26 mouse cellular contexts compared by ENCODE assay signal in the genomic region with DNA sequence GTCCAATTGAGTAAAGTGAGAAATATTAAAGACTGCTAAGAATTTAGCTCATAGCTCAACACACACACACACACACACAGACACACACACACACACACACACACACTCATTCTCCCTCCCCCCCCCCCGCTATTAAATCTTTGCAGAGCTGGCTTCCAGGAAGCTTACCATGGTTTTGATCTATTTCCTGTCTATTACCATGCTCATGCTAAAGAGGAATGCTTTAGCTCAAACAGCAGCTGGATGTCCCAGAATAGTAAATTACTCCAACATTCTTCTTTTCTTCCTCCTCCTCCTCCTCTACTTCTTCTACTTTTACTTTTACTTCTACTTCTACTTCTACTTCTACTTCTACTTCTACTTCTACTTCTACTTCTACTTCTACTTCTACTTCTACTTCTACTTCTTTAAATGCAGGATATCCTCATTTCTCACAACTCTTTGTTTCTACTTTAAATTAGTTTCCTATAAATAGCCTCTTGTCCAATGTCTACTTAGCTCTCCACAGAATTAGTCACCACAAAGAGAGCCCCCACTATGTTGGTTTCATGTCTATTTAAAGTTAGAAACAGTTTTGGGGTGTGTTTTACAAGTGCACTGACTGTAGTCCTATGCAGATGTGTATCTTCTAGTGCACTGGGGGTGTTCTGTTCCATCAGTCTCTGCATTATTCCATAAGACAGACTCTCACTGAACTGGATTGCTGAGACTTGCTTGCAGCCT.
DNase-seq lines count a peak whose midpoint lies in the region; ATAC-seq and TF ChIP-seq lines count a peak whose summit lies in the region.
"Had no signal": no experiment of that assay in that cellular context is flagged by ENCODE, and none has a peak within 500 bp of the region (broad histone marks: within the 10 kb centered on the region; RNA-seq: fewer than 3 reads in every experiment).

No protein-coding gene starts in this region.

- no peaks in the 10 kb centered on the region for H3K4me1 ChIP-seq in heart, adult 2 months (ENCODE audit: control insufficient read depth, insufficient read depth, low read length)
- H3K4me1 ChIP-seq: forebrain, embryonic 13.5 days; heart, embryonic 15.5 days; hindbrain, embryonic 15.5 days; intestine, embryonic 15.5 days; midbrain, embryonic 10.5 days; neural tube, embryonic 15.5 days had no signal

- intact Hi-C loops in heart, adult 2 months (cut with DNase I): no loop called here

- H3K27me3 ChIP-seq in heart, adult 2 months (ENCODE audit: control insufficient read depth, insufficient read depth, low read length): no peaks in the 10 kb centered on the region
- H3K27me3 ChIP-seq: forebrain, embryonic 13.5 days; heart, embryonic 15.5 days; hindbrain, embryonic 15.5 days; intestine, embryonic 15.5 days; neural tube, embryonic 15.5 days; Patski had no signal

- no peak overlapping the region for H3K9ac ChIP-seq in heart, adult 2 months (ENCODE audit: low read depth, low read length)
- H3K9ac ChIP-seq: forebrain, embryonic 13.5 days; heart, embryonic 15.5 days; hindbrain, embryonic 15.5 days; intestine, embryonic 15.5 days; liver, embryonic 14.5 days; lung, embryonic 14.5 days; neural tube, embryonic 15.5 days had no signal

- no peaks in the 10 kb centered on the region for H3K36me3 ChIP-seq in heart, adult 2 months (ENCODE audit: control insufficient read depth, insufficient read depth, low read length)
- H3K36me3 ChIP-seq: G1E; heart, embryonic 15.5 days; hindbrain, embryonic 15.5 days; intestine, embryonic 15.5 days; midbrain, embryonic 10.5 days; neural tube, embryonic 15.5 days had no signal

- WGBS in heart, adult 2 months: 23% methylated on average over 1 of the region's 1 CpGs

- no peak overlapping the region for H3K4me3 ChIP-seq in heart, adult 2 months
- H3K4me3 ChIP-seq: forebrain, embryonic 13.5 days; heart, embryonic 15.5 days; hindbrain, embryonic 15.5 days; intestine, embryonic 15.5 days; midbrain, embryonic 10.5 days; neural tube, embryonic 15.5 days had no signal

- peak; percentile 90 for ATAC-seq in common myeloid progenitor, adult 5-6 weeks (replicated peaks; ENCODE audit: low read depth, poor library complexity, severe bottlenecking)
- 0 out of 2 replicates have a peak, but pooled peaks have one; percentile 17 for ATAC-seq in monocyte, adult 5-6 weeks (replicated peaks; ENCODE audit: insufficient number of reproducible peaks, low FRiP score, low TSS enrichment, poor library complexity, severe bottlenecking)
- ATAC-seq: forebrain, embryonic 13.5 days; intestine, embryonic 15.5 days; midbrain, embryonic 16.5 days; Patski had no signal

- DNase-seq in B cell, adult 2 months: peak; percentile 5 to 10
- DNase-seq in CD4-positive helper T cell, adult 2 months (ENCODE audit: low read depth, low spot score): peak; percentile 42
- no peak for DNase-seq in cerebellum, adult 11-12 months
- DNase-seq in embryo, embryonic 11 days: no peak
- DNase-seq in heart, adult 2 months: no peak
- DNase-seq: adrenal gland, adult 2 months; cerebellum, adult 18-20 months; cerebellum, postnatal 25 days; gastrocnemius, postnatal 10 days; heart, postnatal 36 days; layer of hippocampus, adult 9-11 months; lung, embryonic 14.5 days; lung, postnatal 4 days; thymus, postnatal 25 days had no signal

- TF ChIP-seq CTCF in heart, adult 2 months (IDR thresholded peaks at IDR 0.05): no peak

- TF ChIP-seq EP300 in heart, adult 2 months (IDR thresholded peaks at IDR 0.05; ENCODE audit: insufficient read depth, low read depth, low read length): no peak

- H3K79me2 ChIP-seq in heart, adult 2 months (replicated peaks; ENCODE audit: control insufficient read depth, insufficient read depth, low read length): no peaks in the 10 kb centered on the region

- H3K27ac ChIP-seq in heart, adult 2 months: no peak overlapping the region
- H3K27ac ChIP-seq: forebrain, embryonic 13.5 days; heart, embryonic 15.5 days; hindbrain, embryonic 15.5 days; intestine, embryonic 15.5 days; liver, embryonic 14.5 days; midbrain, embryonic 10.5 days; neural tube, embryonic 15.5 days had no signal

- no peak for TF ChIP-seq POLR2A in heart, adult 2 months (IDR thresholded peaks at IDR 0.05; ENCODE audit: insufficient read depth, low read depth, low read length)

Comparison
In these comparisons a context has a peak if more than half of its experiments do, and no peak if none do; other contexts are left out.
1. DNase-seq: peak in B cell, adult 2 months (2 of 2) and CD4-positive helper T cell, adult 2 months (single experiment); none in cerebellum, adult 11-12 months (single experiment), embryo, embryonic 11 days (single experiment) and heart, adult 2 months (0 of 2).